Mouse (Mus musculus): ENCODE data around the gene B3gnt3. TPM values are rescaled to one million over a fixed set of nuclear protein-coding genes. Genes with fewer than 3 reads are reported as not detected.
A peak's percentile ranks its signal among the peaks of the same experiment; 100 is the strongest.

B3gnt3 gene
- polyA plus RNA-seq, 1 experiment: 0.44 TPM

DNA sequence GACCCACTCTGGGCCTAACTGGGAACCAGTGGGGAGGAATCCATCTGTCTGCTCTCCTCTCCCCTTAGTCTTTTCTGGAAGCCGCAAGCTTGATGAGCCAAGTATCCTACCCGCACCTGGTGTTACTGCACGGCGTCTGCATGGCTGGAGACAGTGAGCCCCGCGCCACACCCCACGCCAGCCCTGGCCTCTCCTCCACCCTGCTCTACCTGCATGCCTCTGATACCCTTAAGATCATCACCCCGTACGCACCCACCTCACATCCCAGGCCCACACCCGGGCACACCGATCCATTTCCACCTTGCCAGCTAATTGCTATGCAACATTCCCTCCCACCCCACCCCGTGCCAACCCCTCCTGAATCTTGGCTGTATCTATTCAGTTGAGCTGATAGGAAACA, 18.8 kb downstream of the B3gnt3 start:
- DNase-seq: no peak
- Histone ChIP-seq H3K27me3 (ENCODE audit: control insufficient read depth, insufficient read depth, low read length) (no peaks in the 10 kb centered on the region; the same call in 1 of the 2 replicates), H3K4me3 (replicated peaks; ENCODE audit: insufficient read depth, low read depth, low read length) (no peak overlapping the region), H3K27ac (ENCODE audit: insufficient read depth, low read length) (no peak overlapping the region), H3K4me1 (ENCODE audit: control insufficient read depth, insufficient read depth, low read length) (peaks cover 14% of the 10 kb centered on the region; the same call in 1 of the 2 replicates)
- 56% methylated on average over 12 of the region's 12 CpGs for WGBS
- no peak for TF ChIP-seq POLR2A (IDR thresholded peaks at IDR 0.05; ENCODE audit: borderline replicate concordance, insufficient read depth, low read length)
- TF ChIP-seq CTCF (IDR thresholded peaks at IDR 0.05; ENCODE audit: borderline replicate concordance, insufficient read depth, low read depth, low read length): no peak

- DNase-seq: no peak
- no peaks in the 10 kb centered on the region; the same call in 1 of the 2 replicates for H3K27me3 ChIP-seq (ENCODE audit: control insufficient read depth, insufficient read depth, low read length)
- TF ChIP-seq CTCF (IDR thresholded peaks at IDR 0.05; ENCODE audit: borderline replicate concordance, insufficient read depth, low read depth, low read length): no peak
- no peak for TF ChIP-seq POLR2A (IDR thresholded peaks at IDR 0.05; ENCODE audit: borderline replicate concordance, insufficient read depth, low read length)
- no peak overlapping the region for H3K27ac ChIP-seq (ENCODE audit: insufficient read depth, low read length)
- 0 out of 2 replicates have a peak, but pooled peaks cover 9% of the 10 kb centered on the region for H3K4me1 ChIP-seq (ENCODE audit: control insufficient read depth, insufficient read depth, low read length)
- H3K4me3 ChIP-seq (replicated peaks; ENCODE audit: insufficient read depth, low read depth, low read length): no peak overlapping the region
- WGBS: 27% methylated on average over 18 of the region's 18 CpGs
These were observed 20.1 kb downstream of the B3gnt3 start for GRCm38 (mm10) chr8:71681369-71681915.

DNA sequence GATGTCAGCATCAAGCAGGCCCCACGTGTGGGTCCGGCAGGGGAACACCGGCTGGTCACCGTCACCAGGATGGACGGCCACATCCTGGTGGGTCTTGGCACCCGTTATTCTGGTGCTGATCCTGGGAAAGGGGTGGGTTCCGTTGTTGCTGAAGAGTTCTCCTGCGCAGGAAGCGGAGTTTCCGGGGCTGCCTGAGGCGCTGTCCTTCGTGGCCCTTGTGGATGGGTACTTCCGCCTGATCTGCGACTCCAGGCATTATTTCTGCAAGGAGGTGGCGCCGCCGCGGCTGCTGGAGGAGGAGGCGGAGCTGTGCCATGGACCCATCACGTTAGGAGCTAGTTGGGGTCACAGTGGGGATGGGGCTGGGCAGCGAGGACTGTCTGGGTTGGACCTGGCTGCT, 21.1 kb downstream of the B3gnt3 start:
- DNase-seq: no peak
- Histone ChIP-seq H3K4me1 (ENCODE audit: control insufficient read depth, insufficient read depth, low read length) (peaks cover 7% of the 10 kb centered on the region), H3K4me3 (replicated peaks; ENCODE audit: insufficient read depth, low read depth, low read length) (no peak overlapping the region), H3K27me3 (ENCODE audit: control insufficient read depth, insufficient read depth, low read length) (no peaks in the 10 kb centered on the region), H3K27ac (ENCODE audit: insufficient read depth, low read length) (no peak overlapping the region)
- 58% methylated on average over 21 of the region's 21 CpGs for WGBS
- no peak for TF ChIP-seq POLR2A (IDR thresholded peaks at IDR 0.05; ENCODE audit: borderline replicate concordance, insufficient read depth, low read length)
- TF ChIP-seq CTCF (IDR thresholded peaks at IDR 0.05; ENCODE audit: borderline replicate concordance, insufficient read depth, low read depth, low read length): no peak

GRCm38 (mm10) chr8:71679550-71680168, 21.9 kb downstream of the B3gnt3 start:
- Histone ChIP-seq H3K27ac (ENCODE audit: insufficient read depth, low read length) (no peak overlapping the region), H3K4me1 (ENCODE audit: control insufficient read depth, insufficient read depth, low read length) (peaks cover 11% of the 10 kb centered on the region), H3K4me3 (replicated peaks; ENCODE audit: insufficient read depth, low read depth, low read length) (peak overlapping the region; percentile 49), H3K27me3 (ENCODE audit: control insufficient read depth, insufficient read depth, low read length) (no peaks in the 10 kb centered on the region)
- TF ChIP-seq CTCF (IDR thresholded peaks at IDR 0.05; ENCODE audit: borderline replicate concordance, insufficient read depth, low read depth, low read length) (no peak), POLR2A (IDR thresholded peaks at IDR 0.05; ENCODE audit: borderline replicate concordance, insufficient read depth, low read length) (no peak)
- peak; percentile 69 for DNase-seq
- WGBS: 4% methylated on average over 45 of the region's 46 CpGs

GRCm38 (mm10) chr8:71679116-71679515, 22.5 kb downstream of the B3gnt3 start:
- Histone ChIP-seq H3K4me1 (ENCODE audit: control insufficient read depth, insufficient read depth, low read length) (peaks cover 11% of the 10 kb centered on the region), H3K27me3 (ENCODE audit: control insufficient read depth, insufficient read depth, low read length) (no peaks in the 10 kb centered on the region), H3K27ac (ENCODE audit: insufficient read depth, low read length) (no peak overlapping the region), H3K4me3 (replicated peaks; ENCODE audit: insufficient read depth, low read depth, low read length) (peak overlapping the region; percentile 49)
- WGBS: 23% methylated on average over 16 of the region's 16 CpGs
- TF ChIP-seq POLR2A (IDR thresholded peaks at IDR 0.05; ENCODE audit: borderline replicate concordance, insufficient read depth, low read length) (no peak), CTCF (IDR thresholded peaks at IDR 0.05; ENCODE audit: borderline replicate concordance, insufficient read depth, low read depth, low read length) (no peak)
- DNase-seq: peak in 1 of 2 experiments; percentile 34

DNA sequence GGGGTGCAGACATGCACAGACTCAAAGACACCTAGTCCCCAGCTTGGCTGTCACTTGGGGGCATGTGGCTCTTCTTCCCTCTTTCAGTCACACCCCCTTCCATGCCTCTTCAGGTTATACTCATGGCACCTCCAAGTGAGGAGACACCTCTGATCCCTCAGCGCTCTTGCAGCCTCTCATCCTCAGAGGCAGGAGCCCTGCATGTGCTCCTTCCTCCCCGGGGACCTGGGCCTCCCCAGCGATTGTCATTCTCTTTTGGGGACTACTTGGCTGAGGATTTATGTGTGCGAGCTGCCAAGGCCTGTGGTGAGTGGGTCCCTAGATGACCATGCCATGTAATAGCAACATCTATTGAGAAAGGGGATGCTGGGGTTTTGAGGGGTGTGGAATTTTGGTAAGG, 23.4 kb downstream of the B3gnt3 start:
- H3K4me1 ChIP-seq (ENCODE audit: control insufficient read depth, insufficient read depth, low read length): peaks cover 11% of the 10 kb centered on the region
- TF ChIP-seq POLR2A (IDR thresholded peaks at IDR 0.05; ENCODE audit: borderline replicate concordance, insufficient read depth, low read length) (no peak), CTCF (IDR thresholded peaks at IDR 0.05; ENCODE audit: borderline replicate concordance, insufficient read depth, low read depth, low read length) (no peak)
- no peak for DNase-seq
- H3K27me3 ChIP-seq (ENCODE audit: control insufficient read depth, insufficient read depth, low read length): no peaks in the 10 kb centered on the region
- no peak overlapping the region for H3K27ac ChIP-seq (ENCODE audit: insufficient read depth, low read length)
- no peak overlapping the region for H3K4me3 ChIP-seq (replicated peaks; ENCODE audit: insufficient read depth, low read depth, low read length)
- WGBS: 78% methylated on average over 4 of the region's 4 CpGs

DNA sequence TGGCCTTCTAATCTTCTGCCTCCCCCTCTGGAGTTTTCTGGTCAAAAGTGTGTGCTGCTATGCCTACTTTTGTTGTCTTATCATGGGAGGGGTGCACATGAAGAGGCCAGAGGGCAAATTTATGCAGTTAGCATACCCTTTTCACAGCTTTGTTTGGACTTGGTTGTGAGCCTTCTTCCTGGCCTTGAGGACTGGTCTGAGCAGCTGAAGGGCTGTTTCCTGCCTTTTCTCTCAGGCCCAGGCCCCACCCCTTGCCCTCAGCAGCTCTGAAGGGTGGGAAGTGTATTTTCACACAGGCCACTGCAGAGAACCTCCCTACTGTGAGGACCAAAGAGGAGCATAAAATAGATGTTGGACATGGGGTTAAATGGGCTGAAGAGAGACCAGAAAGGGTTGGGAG, 24.0 kb downstream of the B3gnt3 start:
- no peak overlapping the region for H3K27ac ChIP-seq (ENCODE audit: insufficient read depth, low read length)

DNA sequence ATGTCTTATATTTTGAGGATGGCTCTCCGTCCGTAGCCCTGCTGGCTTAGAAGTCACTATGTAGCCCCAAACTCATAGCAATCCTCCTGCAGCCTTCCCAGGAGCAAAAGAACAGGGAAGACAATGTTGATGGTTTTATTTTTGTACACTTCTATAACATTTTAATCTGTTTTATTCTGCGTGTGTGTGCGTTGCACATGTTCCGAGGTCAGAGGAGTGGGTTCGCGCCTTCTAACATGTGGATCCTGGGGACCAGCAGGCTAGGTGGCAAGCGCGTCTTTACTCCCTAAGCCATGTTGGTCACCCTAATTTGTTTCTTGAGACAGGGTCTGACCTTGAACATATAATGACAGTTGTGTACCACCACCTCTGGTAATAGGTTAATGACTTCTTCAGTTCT, 24.8 kb downstream of the B3gnt3 start:
- no peak for DNase-seq
- WGBS: 70% methylated on average over 9 of the region's 9 CpGs
- Histone ChIP-seq H3K4me1 (ENCODE audit: control insufficient read depth, insufficient read depth, low read length) (peaks cover 13% of the 10 kb centered on the region), H3K27me3 (ENCODE audit: control insufficient read depth, insufficient read depth, low read length) (no peaks in the 10 kb centered on the region), H3K27ac (ENCODE audit: insufficient read depth, low read length) (no peak overlapping the region), H3K4me3 (replicated peaks; ENCODE audit: insufficient read depth, low read depth, low read length) (peak overlapping the region; percentile 98)
- TF ChIP-seq POLR2A (IDR thresholded peaks at IDR 0.05; ENCODE audit: borderline replicate concordance, insufficient read depth, low read length) (no peak), CTCF (IDR thresholded peaks at IDR 0.05; ENCODE audit: borderline replicate concordance, insufficient read depth, low read depth, low read length) (no peak)

More for the DNA sequence above, 24.0 kb downstream of the B3gnt3 start:
- H3K4me1 ChIP-seq (ENCODE audit: control insufficient read depth, insufficient read depth, low read length): peaks cover 13% of the 10 kb centered on the region
- no peak overlapping the region for H3K4me3 ChIP-seq (replicated peaks; ENCODE audit: insufficient read depth, low read depth, low read length)
- TF ChIP-seq POLR2A (IDR thresholded peaks at IDR 0.05; ENCODE audit: borderline replicate concordance, insufficient read depth, low read length): no peak
- DNase-seq: no peak
- no peaks in the 10 kb centered on the region for H3K27me3 ChIP-seq (ENCODE audit: control insufficient read depth, insufficient read depth, low read length)

Measured in cerebellum, adult 2 months (tissue).